Mouse (Mus musculus): ENCODE measurements at regions not wholly inside any gene's neighbourhood (a gene's known extent, or its start where the extent isn't known, plus 50 kb on each side); places are given as distances from the start of the nearest gene placed in this dataset.

DNA sequence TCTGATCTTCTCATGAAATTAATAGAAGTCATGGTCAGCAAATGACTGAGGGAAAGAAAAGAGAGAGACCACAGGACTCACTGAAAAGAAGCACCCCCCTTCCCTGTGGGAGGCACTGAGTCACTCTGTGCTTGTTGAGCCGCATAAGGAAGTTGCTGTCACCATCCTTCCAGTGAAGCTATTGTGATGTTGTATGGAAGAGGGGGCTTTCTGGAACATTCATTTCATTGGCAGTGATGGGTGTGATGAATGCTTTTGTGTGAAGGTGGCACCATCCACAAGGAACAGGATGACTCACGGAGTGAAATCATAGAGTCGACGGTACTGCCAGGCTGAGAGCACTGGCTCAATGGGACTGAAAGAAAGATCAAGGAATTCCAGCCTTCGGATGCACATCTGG is 323.5 kb upstream of the Adamts9 start:
- no peak overlapping the region for H3K4me3 ChIP-seq (ENCODE audit: insufficient read depth, low read depth, low read length)
- WGBS = 89% methylated on average over 5 of the region's 5 CpGs
- no peaks in the 10 kb centered on the region for H3K27me3 ChIP-seq (ENCODE audit: control insufficient read depth, insufficient read depth, low read length)
- no peak overlapping the region for H3K9ac ChIP-seq (ENCODE audit: low read depth, low read length)
- H3K27ac ChIP-seq (replicated peaks; ENCODE audit: insufficient read depth, low read depth, low read length) = no peak overlapping the region
- TF ChIP-seq CTCF (IDR thresholded peaks at IDR 0.05; ENCODE audit: low read depth, low read length) = no peak
- no peak for TF ChIP-seq POLR2A (IDR thresholded peaks at IDR 0.05; ENCODE audit: extremely low read depth, insufficient read depth, low read length)
- no peaks in the 10 kb centered on the region for H3K36me3 ChIP-seq (ENCODE audit: control insufficient read depth, insufficient read depth, low read length)
- H3K79me2 ChIP-seq (ENCODE audit: control insufficient read depth, insufficient read depth, low read length) = no peaks in the 10 kb centered on the region
- no peaks in the 10 kb centered on the region for H3K4me1 ChIP-seq (ENCODE audit: control insufficient read depth, insufficient read depth, low read length)
- DNase-seq (ENCODE audit: extremely low read depth, low read depth, low spot score) = no peak

GRCm38 (mm10) chr6:93265164-93265563 is 321.9 kb upstream of the Adamts9 start:
- Histone ChIP-seq H3K79me2 (ENCODE audit: control insufficient read depth, insufficient read depth, low read length) (no peaks in the 10 kb centered on the region), H3K36me3 (ENCODE audit: control insufficient read depth, insufficient read depth, low read length) (no peaks in the 10 kb centered on the region), H3K27ac (replicated peaks; ENCODE audit: insufficient read depth, low read depth, low read length) (no peak overlapping the region), H3K4me1 (ENCODE audit: control insufficient read depth, insufficient read depth, low read length) (no peaks in the 10 kb centered on the region), H3K4me3 (ENCODE audit: insufficient read depth, low read depth, low read length) (no peak overlapping the region), H3K27me3 (ENCODE audit: control insufficient read depth, insufficient read depth, low read length) (no peaks in the 10 kb centered on the region), H3K9ac (ENCODE audit: low read depth, low read length) (no peak overlapping the region)
- TF ChIP-seq POLR2A (IDR thresholded peaks at IDR 0.05; ENCODE audit: extremely low read depth, insufficient read depth, low read length) (no peak), CTCF (IDR thresholded peaks at IDR 0.05; ENCODE audit: low read depth, low read length) (no peak)
- peak; percentile 53 for DNase-seq (ENCODE audit: extremely low read depth, low read depth, low spot score)
- 79% methylated on average over 2 of the region's 2 CpGs for WGBS

DNA sequence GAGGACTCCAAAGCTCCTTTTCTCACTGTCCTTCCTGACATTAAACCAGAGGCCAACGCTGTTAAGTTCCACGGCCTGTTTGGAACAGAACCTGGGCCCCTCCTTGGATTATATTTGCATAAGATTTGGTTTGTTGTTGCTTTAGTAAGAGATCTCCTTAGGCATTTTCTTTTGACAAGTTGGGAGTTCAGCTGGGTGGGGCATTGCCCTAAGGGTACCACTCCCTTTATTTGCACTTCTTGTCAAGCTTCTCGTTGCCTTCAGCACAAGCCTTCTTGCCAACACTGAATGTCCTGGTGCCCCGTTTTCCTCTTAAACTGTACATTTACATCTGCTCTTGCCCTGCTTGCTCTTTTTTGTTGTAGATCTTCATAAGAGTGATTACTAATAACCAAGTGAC is 317.5 kb upstream of the Adamts9 start:
- TF ChIP-seq CTCF (IDR thresholded peaks at IDR 0.05; ENCODE audit: low read depth, low read length) (no peak), POLR2A (IDR thresholded peaks at IDR 0.05; ENCODE audit: extremely low read depth, insufficient read depth, low read length) (no peak)
- no peak overlapping the region for H3K4me3 ChIP-seq (ENCODE audit: insufficient read depth, low read depth, low read length)
- H3K27ac ChIP-seq (replicated peaks; ENCODE audit: insufficient read depth, low read depth, low read length) = no peak overlapping the region
- WGBS = 83% methylated on average over 4 of the region's 4 CpGs
- H3K79me2 ChIP-seq (ENCODE audit: control insufficient read depth, insufficient read depth, low read length) = no peaks in the 10 kb centered on the region
- no peaks in the 10 kb centered on the region for H3K27me3 ChIP-seq (ENCODE audit: control insufficient read depth, insufficient read depth, low read length)
- no peak for DNase-seq (ENCODE audit: extremely low read depth, low read depth, low spot score)
- H3K4me1 ChIP-seq (ENCODE audit: control insufficient read depth, insufficient read depth, low read length) = no peaks in the 10 kb centered on the region
- no peaks in the 10 kb centered on the region for H3K36me3 ChIP-seq (ENCODE audit: control insufficient read depth, insufficient read depth, low read length)
- no peak overlapping the region for H3K9ac ChIP-seq (ENCODE audit: low read depth, low read length)

GRCm38 (mm10) chr6:93257130-93257841 is 314.0 kb upstream of the Adamts9 start:
- DNase-seq (ENCODE audit: extremely low read depth, low read depth, low spot score) = peak; percentile 23
- Histone ChIP-seq H3K9ac (ENCODE audit: low read depth, low read length) (no peak overlapping the region), H3K4me3 (ENCODE audit: insufficient read depth, low read depth, low read length) (no peak overlapping the region), H3K27me3 (ENCODE audit: control insufficient read depth, insufficient read depth, low read length) (no peaks in the 10 kb centered on the region), H3K27ac (replicated peaks; ENCODE audit: insufficient read depth, low read depth, low read length) (no peak overlapping the region), H3K4me1 (ENCODE audit: control insufficient read depth, insufficient read depth, low read length) (no peaks in the 10 kb centered on the region), H3K79me2 (ENCODE audit: control insufficient read depth, insufficient read depth, low read length) (no peaks in the 10 kb centered on the region), H3K36me3 (ENCODE audit: control insufficient read depth, insufficient read depth, low read length) (no peaks in the 10 kb centered on the region)
- TF ChIP-seq POLR2A (IDR thresholded peaks at IDR 0.05; ENCODE audit: extremely low read depth, insufficient read depth, low read length) (no peak), CTCF (IDR thresholded peaks at IDR 0.05; ENCODE audit: low read depth, low read length) (no peak)
- WGBS = 51% methylated on average over 5 of the region's 5 CpGs

- no peaks in the 10 kb centered on the region for H3K36me3 ChIP-seq (ENCODE audit: control insufficient read depth, insufficient read depth, low read length)
- no peak for DNase-seq (ENCODE audit: extremely low read depth, low read depth, low spot score)
- H3K4me3 ChIP-seq (ENCODE audit: insufficient read depth, low read depth, low read length) = no peak overlapping the region
- H3K79me2 ChIP-seq (ENCODE audit: control insufficient read depth, insufficient read depth, low read length) = no peaks in the 10 kb centered on the region
- H3K9ac ChIP-seq (ENCODE audit: low read depth, low read length) = no peak overlapping the region
- H3K4me1 ChIP-seq (ENCODE audit: control insufficient read depth, insufficient read depth, low read length) = no peaks in the 10 kb centered on the region
- H3K27ac ChIP-seq (replicated peaks; ENCODE audit: insufficient read depth, low read depth, low read length) = no peak overlapping the region
- TF ChIP-seq POLR2A (IDR thresholded peaks at IDR 0.05; ENCODE audit: extremely low read depth, insufficient read depth, low read length) (no peak), CTCF (IDR thresholded peaks at IDR 0.05; ENCODE audit: low read depth, low read length) (no peak)
- WGBS = 81% methylated on average over 7 of the region's 7 CpGs
- H3K27me3 ChIP-seq (ENCODE audit: control insufficient read depth, insufficient read depth, low read length) = no peaks in the 10 kb centered on the region
Observed at GRCm38 (mm10) chr6:93253746-93254145, 310.5 kb upstream of the Adamts9 start.

- no peaks in the 10 kb centered on the region for H3K27me3 ChIP-seq (ENCODE audit: control insufficient read depth, insufficient read depth, low read length)
- no peaks in the 10 kb centered on the region for H3K4me1 ChIP-seq (ENCODE audit: control insufficient read depth, insufficient read depth, low read length)
- no peak for TF ChIP-seq CTCF (IDR thresholded peaks at IDR 0.05; ENCODE audit: low read depth, low read length)
- no peak for TF ChIP-seq POLR2A (IDR thresholded peaks at IDR 0.05; ENCODE audit: extremely low read depth, insufficient read depth, low read length)
- no peak overlapping the region for H3K27ac ChIP-seq (replicated peaks; ENCODE audit: insufficient read depth, low read depth, low read length)
- no peak overlapping the region for H3K9ac ChIP-seq (ENCODE audit: low read depth, low read length)
- no peaks in the 10 kb centered on the region for H3K79me2 ChIP-seq (ENCODE audit: control insufficient read depth, insufficient read depth, low read length)
- WGBS = 91% methylated on average over 4 of the region's 4 CpGs
- no peaks in the 10 kb centered on the region for H3K36me3 ChIP-seq (ENCODE audit: control insufficient read depth, insufficient read depth, low read length)
- H3K4me3 ChIP-seq (ENCODE audit: insufficient read depth, low read depth, low read length) = no peak overlapping the region
- no peak for DNase-seq (ENCODE audit: extremely low read depth, low read depth, low spot score)
Observed at GRCm38 (mm10) chr6:93248973-93249372, 305.7 kb upstream of the Adamts9 start.

All from liver, adult 2 months (tissue).